Mouse (Mus musculus): ENCODE data around the gene Efcab12.
A peak's percentile ranks its signal among the peaks of the same experiment; 100 is the strongest.

Efcab12 gene

GRCm38 (mm10) chr6:115782781-115783180, 55.4 kb downstream of the Efcab12 start:
- DNase-seq: no peak

DNA sequence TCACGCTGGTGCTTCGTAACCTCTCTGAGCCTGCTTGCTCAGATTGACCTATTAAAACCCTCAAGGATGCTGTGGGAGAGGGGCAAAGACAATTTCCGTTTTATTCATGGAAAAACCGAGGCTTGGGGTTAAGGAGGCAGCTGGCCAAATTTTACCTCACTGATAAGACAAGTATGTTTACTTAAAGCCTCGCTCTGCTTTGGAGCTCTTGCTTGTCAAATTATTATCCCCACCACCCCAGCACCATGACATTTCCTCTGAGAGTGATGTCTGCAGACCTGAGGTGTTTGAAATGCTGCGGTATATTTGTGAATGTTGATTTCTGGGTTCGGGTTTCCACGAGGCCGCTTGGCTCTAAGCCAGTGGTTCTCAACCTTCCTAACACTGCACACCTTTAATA, 61.8 kb downstream of the Efcab12 start:
- no peak for DNase-seq

DNA sequence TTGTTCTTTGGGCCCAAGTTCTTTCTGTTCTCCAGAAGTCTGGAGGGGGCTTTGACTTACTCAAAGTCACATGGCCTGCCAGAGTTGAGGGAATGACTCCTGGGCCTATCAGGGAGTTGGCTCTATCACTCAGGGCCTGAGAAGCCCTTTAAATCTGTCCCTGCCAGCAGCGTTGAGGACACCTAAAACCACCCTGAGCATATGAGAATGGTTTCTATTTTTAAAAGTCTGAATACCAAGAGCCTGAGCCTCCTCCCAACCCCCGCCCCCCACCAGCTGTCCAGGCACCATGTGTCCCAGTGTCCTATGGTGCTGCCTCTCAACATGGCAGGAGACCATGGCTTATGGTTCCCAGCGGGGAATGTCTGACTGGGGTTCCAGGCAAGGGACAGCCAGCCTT, 62.4 kb downstream of the Efcab12 start:
- no peak for DNase-seq

- DNase-seq: no peak
Observed at GRCm38 (mm10) chr6:115774501-115774921, 63.7 kb downstream of the Efcab12 start, which contains the start of gene Cand2. Gene Cand2, plus strand, starts transcription at chr6:115774538.

GRCm38 (mm10) chr6:115773966-115774413, 64.2 kb downstream of the Efcab12 start:
- DNase-seq: no peak

- no peak for DNase-seq
Observed at GRCm38 (mm10) chr6:115772604-115773003, 65.6 kb downstream of the Efcab12 start.

DNA sequence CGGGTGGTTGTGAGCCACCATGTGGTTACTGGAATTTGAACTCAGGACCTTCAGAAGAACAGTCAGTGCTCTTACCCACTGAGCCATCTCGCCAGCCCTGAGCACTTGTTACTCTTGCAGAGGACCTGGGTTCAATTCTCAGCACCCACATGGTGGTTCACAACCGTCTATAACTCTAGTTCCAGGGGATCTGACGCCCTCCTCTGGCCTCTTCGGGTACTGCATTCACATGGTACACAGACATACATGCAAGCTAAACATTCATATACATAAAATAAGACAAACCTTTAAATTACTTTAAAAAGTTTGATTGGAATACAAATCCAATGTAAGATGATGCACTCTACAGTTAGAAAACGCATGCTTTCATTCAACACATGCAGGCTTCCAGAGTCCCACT, 66.0 kb downstream of the Efcab12 start:
- no peak for DNase-seq

DNA sequence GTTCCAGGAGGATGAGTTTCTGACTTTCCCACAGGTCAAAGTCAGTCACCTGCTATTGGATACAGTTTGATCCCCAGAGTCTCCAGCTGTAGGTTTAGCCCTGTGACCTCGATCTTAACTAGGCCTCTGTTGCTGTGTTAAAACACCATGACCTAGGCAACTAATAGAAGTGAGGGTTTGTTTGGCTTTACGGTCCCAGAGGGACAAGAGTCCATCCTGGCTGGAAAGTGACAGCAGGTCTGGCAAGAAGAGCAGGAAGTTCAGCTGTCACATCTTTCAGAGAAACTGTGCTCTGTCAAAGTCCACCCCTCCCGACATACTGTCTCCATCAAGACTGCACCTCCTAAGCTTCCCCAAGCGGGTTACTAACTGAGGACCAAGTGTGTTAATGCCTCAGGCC, 67.4 kb downstream of the Efcab12 start:
- DNase-seq: no peak

- DNase-seq: no peak
Observed at GRCm38 (mm10) chr6:115770059-115770670, 68.0 kb downstream of the Efcab12 start.

DNA sequence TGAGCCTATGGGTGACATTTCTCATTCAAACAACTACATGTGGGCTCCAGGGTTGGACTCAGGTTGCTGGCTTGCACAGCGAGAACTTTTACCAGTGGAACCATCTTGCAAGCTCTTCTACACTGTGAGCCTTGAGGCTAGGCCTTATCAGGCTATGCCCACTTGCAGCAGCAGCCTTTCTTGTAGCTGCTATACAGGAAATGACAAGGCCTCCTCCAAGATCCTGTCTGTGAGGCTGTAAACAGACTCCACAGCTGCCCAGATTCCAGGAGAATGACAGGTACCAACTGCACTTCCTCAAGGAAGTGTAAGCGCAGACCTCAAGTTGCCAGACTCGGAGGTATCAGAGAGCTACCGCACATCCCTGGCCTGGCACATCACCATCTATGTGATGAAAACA, 70.0 kb downstream of the Efcab12 start:
- no peak for DNase-seq

GRCm38 (mm10) chr6:115767357-115767756, 70.9 kb downstream of the Efcab12 start:
- DNase-seq: no peak

GRCm38 (mm10) chr6:115764179-115764578, 74.0 kb downstream of the Efcab12 start:
- peak; percentile 78 for DNase-seq

DNA sequence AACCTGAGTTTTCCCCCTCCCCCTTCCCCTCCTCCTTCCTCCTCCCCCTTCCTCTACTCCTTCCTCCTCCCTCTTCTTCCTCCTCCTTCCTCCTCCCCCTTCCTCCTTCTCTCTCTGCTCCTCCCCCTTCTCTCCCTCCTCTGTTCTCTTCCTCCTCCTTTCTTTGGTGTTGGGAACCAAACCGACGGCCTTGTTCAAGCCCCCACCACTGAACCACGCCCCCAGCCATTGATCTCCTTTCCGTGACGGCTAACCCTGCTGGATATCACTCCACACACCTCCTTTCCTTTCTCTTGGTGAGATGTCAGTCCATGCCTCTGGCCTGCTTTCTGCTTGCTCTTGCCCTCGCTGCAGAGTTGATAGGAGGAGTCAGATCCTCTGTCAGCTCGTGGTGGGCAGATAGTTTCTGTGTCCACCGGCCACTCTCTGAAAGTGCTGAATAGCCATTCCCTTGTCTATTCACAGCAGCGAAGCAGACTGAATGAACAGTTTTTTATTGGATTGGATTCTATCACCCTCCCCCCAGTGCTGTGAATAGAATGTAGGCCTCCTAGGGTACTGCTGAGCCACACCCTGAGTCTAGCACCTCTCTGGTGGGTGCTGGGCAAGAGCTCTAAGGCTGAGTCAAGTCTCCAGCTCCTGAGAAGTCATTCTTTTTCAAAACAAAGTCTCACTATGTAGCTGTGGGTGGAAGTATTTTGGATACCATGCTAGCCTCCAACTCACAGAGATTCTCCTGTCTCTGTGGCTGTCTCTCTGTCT, 76.0 kb downstream of the Efcab12 start, which contains the start of gene Tmem40:
TSS of gene Tmem40 (minus strand) at position 416 of the 762 bp plus-strand sequence.
- DNase-seq: no peak

GRCm38 (mm10) chr6:115760982-115761381, 77.2 kb downstream of the Efcab12 start:
- DNase-seq: no peak
